Mouse (Mus musculus): Measurements from ENCODE around the gene Mpi.
A peak's percentile ranks its signal among the peaks of the same experiment; 100 is the strongest.

Gene Mpi

GRCm38 (mm10) chr9:57561711-57562099, 9.1 kb upstream of the Mpi start:
- no peak for DNase-seq (ENCODE audit: low spot score)

DNA sequence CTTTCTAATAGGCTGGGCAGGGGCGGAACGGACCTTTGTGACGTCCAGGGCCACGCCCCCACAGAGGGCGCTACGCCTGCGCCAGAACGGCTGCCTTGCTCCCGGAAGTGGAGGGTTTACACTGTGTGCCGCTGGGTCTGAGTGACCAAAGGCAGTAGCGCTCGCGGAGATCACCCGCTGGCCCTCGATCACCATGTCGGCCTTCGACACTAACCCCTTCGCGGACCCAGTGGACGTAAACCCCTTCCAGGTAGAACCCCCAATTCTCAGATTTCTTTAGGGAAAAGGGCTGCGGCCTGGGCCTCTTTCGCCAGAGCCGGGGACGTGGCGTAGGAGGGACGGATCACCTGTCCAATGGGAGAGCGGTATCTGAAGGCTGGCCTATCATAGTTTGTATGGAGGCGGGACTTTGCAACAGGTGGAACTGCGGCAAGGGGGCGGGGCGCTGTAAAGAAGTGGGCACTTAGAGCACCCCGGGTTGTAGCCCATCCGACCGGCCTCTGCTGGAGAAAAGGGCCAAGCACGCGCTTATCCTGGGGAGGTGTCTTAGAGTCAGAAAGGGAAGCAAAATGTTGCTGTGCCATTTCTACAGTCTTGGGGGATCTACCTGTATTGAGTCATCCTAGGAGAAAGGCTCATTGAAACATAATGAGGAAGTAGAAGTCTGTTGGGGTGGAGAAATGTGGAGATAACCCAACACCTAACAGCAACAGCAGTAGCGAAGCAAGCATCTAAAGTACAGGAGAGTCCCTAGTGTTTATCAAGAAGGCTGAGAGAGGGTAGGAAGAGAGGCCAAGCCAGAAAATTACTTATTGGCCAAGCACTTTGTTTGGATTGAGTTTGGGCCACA, 8.5 kb upstream of the Mpi start, which contains the start of gene Scamp2:
TSS of gene Scamp2 (plus strand) at position 83 of the 850 bp plus-strand sequence.
- peak; percentile 88 for DNase-seq (ENCODE audit: low spot score)

GRCm38 (mm10) chr9:57560263-57560662, 7.7 kb upstream of the Mpi start:
- DNase-seq (ENCODE audit: low spot score): no peak

DNA sequence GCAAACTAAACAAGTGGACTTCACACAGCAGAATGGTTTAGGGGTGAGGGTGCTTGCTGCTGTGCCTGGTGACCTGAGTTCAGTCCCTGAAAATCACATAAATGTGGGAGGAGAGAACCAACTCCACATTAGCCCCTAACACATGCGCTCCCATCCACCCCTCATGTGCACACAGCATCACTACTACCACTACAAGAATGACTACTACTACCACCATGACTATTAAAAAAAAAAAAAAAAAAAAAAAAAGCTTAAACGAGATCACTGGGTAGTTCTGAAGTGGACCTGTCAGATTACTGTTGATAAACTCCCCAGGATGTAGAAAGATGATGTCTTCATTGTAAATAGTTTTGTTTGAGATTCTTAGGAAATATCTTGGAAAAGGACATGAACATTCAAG, 7.0 kb upstream of the Mpi start:
- DNase-seq (ENCODE audit: low spot score): no peak

- DNase-seq (ENCODE audit: low spot score): no peak
Measured at GRCm38 (mm10) chr9:57558625-57559024, 6.1 kb upstream of the Mpi start.

GRCm38 (mm10) chr9:57557215-57557614, 4.7 kb upstream of the Mpi start:
- DNase-seq (ENCODE audit: low spot score): no peak

DNA sequence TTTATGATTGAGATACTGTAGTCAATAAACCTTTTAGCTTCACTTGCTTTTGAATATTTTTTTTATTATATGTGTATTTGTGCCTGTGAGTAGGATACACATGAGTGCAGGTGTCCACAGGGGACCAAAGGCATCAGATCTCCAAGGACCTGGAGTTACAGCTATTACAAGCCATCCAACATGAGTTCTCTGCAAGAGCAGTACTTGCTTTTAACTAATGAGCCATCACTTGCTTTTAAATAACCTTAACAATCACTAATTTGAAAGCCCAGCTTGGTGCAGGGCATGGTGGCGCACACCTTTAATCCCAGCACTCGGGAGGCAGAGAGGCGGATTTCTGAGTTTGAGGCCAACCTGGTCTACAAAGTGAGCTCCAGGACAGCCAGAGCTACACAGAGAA, 2.2 kb upstream of the Mpi start:
- no peak for DNase-seq (ENCODE audit: low spot score)

DNA sequence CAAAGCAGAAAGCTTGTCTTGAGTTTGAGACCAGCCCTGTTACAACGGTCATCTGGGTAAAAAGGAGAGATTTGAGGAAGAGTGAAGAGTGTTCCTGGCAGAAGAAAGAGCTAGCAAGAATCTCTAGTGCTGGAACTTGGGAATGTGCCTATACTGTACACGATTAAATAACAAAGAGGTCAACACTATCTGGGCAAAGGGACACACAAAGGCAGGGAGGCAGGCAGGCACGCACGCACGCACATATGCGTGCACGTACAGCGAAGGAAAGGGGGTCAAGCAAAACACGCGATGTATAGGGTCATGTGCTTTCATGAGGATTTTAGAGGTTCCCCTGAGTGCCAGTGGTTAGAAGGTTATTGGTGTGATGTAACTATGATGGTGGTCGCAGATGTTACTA, 556 bp upstream of the Mpi start:
- no peak for DNase-seq (ENCODE audit: low spot score)

DNA sequence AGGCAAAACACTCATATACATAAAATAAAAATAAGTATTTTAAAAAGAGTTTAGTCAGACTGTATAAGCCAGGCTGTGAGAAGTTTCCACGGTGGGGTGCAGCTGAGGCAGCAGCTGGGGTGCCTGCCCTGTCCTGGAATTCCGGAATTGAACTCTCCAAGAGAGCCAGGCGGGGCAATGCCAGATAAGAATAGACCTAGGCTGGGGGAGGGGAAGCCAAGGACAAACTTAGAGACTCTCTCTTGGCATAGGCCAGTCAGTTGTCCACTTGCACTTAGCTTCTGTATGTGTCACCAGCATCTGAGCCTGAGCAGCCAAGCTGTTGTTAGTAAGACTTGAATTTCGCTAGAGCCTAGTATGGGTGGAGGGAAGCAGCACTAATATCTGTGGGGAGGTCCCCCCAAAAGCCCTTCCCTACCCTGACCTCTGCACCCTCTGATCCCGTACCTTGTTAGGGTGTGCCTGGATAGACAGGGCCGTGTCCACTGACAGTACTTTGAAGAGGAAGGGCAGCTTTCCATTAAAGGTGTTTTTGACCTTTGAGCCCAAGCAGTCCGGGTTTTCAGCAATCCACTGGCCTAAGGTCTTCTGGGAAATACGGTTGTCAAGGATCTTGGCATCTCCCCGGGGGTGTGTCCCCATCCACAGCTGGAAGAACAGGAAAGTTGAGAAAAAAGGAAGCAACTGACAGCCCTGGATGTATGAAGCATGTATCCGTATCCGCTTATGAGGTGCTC, 2.3 kb downstream of the Mpi start:
- DNase-seq (ENCODE audit: low spot score): no peak

GRCm38 (mm10) chr9:57549186-57549585, 3.4 kb downstream of the Mpi start:
- no peak for DNase-seq (ENCODE audit: low spot score)

GRCm38 (mm10) chr9:57547869-57548268, 4.7 kb downstream of the Mpi start:
- DNase-seq (ENCODE audit: low spot score): no peak

DNA sequence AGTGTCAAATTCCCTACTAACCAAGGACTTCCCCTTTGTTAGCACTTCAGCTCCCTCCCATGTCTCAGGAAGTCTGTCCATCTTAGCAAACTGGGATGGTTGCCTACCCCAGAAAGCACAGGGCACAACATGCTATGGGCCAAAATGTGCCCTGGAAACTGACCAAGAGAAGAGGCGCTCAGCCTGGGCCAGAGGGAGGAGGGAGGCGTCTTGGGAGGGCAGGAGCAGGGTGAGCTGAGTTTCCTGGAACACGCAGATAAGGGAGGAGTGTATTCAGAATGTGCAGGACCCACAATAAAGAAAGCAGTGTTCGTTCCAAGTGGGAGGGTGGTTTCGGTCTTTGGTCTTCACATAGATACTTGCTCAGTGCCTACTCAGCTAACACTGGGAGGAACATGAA, 5.3 kb downstream of the Mpi start:
- DNase-seq (ENCODE audit: low spot score): no peak

DNA sequence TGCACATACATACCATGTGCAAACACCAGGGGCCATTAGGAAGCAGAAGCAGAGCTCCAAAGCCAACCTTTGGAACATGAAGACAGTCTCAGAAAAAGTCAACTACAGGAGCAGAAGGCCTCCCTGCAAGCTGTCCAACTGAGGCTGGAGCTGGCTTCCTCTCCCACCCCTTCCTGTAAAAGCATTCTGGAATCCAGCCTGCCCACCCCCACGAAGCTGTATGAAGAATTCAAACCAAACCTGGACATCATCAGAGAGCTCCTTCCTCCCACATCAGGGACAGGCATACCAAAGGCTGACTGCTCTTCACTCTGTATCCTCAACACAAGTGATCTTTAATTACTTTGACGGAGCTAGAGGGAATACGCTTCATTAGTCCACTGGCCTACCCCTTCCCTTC, 8.6 kb downstream of the Mpi start:
- DNase-seq (ENCODE audit: low spot score): no peak

- DNase-seq (ENCODE audit: low spot score): peak; percentile 46
Measured at GRCm38 (mm10) chr9:57541312-57541711, 11.3 kb downstream of the Mpi start.

DNA sequence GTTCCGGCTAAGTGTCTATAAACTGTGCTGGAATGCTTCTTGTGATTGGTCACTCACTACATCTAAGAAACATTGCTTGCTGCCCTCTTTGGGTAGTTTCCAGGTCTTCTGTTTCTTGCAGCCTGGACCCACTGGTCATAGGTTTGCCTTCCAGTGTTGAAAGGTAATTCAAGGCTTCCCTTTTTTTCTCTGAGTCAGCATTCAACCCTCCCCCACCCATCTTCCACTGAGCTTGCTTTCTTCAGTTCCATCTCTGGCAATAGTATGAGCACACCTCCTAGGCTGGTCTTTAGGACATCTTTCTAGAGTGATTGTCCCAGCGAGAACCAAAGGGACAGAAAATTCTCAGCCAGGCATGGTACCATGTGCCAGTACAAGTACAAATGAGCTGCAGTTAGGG, 13.0 kb downstream of the Mpi start:
- DNase-seq (ENCODE audit: low spot score): no peak

DNA sequence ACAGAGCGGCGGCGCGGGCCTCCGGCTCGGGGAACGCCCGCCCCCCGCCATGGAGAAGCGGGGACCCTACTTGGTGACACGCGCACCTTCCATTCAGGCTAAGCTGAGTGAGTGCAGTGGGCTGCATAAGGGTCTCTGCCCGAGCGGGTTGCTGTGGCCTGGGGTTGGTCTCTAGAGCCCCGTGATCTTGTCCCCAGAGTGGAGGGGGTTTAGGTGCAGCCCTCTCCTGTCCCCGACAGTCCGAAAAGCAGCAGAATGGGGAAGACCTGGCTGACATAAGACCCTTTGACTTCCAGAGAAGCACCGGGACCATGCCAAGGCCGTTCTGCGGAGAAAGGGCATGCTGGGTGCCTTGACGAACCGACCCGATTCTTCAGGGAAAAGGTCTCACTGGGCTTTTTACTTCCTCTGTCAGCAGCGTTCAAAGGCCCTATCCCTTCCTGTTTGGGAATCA, 14.8 kb downstream of the Mpi start:
- DNase-seq (ENCODE audit: low spot score): no peak

DNA sequence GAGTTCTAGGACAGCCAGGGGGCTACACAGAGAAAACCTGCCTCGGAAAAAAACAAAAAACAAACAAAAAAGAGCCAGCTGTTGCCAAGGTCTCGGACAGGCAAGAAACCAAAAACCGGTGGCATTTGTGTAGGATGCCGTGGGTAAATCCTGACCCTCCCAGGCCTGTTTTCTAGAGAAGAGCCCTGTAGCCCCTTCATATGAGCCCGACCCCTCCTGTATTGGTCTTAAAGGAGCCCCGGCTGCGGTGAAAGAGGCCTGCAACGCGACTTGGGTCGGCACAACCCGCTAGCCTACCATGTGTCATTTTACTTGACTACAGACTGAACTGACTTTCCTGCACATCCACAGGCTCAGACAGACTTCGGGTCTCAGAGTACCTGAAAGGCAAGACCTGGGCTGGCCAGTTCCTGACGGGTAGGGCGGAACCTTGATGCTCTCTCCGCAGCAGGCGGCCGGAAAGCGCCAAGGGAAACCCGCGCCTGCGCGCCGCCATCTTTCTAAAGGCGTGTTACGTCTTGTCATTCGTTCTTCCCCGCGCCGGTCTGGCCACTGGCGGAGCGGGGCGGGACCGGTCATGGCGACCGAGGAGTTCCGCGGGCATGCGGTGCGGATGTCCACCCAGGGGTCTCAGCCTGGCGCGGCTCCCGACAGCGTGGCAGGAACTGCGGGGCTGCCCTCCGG, 15.4 kb downstream of the Mpi start, which contains the start of gene Fam219b:
TSS of gene Fam219b (plus strand) at position 485 of the 684 bp plus-strand sequence.
- peak; percentile 86 for DNase-seq (ENCODE audit: low spot score)

DNA sequence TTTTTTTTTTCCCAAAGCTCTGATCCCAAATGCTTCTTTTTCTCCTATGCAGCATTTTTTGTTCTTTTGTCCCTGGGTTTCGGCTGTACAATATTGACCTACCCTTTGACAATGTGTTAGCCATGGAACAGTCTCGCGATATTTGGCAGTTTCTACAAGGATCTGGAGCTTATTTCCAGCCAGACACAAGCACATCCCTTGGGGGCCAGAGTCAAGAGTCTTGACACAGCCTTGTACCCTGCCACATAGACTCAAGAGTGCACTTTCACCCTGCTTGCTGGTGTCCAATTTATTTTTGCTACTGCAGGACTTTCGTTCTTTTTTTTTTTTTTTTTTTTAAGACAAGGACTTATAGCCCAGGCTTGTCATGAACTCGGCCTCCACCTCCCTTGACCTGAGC, 16.2 kb downstream of the Mpi start:
- DNase-seq (ENCODE audit: low spot score): no peak

- no peak for DNase-seq (ENCODE audit: low spot score)
Measured at GRCm38 (mm10) chr9:57531946-57532345, 20.6 kb downstream of the Mpi start.

DNA sequence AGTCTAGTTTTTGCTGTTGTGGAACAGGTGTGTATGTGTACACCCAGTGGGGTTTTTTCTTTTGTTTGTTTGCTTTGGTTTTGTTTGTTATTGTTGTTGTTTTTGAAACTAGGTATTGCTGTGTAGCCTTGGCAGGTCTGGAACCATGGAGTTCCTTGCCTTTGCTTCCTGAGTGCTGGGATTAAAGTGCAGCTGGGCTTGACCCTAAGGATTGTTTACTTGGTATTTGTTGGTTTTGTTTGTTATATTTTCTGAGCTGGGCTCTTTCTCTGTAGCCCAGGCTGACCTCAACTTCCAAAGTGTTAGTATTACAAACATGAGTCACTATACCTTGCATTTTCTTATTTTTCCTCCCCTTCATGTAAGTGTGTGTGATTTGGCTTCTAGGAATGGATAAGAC, 26.1 kb downstream of the Mpi start:
- DNase-seq (ENCODE audit: low spot score): no peak

DNA sequence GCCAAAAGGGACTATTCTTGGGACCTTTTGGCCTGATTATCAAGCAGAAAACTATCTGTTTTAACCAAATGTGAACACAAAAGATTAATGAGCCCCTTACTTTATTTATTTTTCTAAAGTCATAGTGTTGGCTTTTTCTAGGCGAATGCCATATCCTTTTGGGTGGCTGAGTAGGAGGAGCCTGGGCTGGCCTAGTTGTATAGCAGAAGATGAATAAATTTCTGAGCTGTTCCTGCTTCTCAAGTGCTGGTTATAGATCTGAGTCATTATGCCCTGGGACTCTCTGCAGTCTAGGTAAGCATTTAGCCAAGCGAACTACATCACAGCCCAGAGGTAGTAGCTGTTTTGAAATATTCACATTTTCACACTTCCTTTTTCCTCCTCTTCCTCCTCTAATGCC, 27.0 kb downstream of the Mpi start:
- no peak for DNase-seq (ENCODE audit: low spot score)

GRCm38 (mm10) chr9:57524439-57524838, 28.1 kb downstream of the Mpi start:
- no peak for DNase-seq (ENCODE audit: low spot score)

DNA sequence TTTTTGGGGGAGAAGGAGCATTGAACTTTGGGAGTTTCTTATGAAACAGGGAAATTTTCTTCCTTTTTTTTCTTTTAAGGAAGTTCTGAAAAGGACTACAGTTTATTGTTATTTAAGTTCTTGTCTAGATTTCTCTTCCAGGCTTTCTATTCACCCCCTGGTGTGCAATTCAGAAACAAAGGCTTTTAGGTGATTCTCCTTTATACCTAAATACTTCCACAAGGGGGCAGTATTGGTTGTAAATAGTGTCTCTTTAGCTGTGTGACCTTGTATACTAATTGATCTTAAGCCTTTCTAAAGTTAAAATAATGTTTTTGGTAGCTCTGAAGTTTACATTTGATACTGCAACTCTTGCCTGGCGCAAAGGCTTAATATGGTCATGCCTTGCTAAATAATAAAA, 28.8 kb downstream of the Mpi start:
- DNase-seq (ENCODE audit: low spot score): peak; percentile 34

Measured in T-cell, adult 2 months (primary cell).